Mouse (Mus musculus) forebrain, embryonic 13.5 days (tissue): ENCODE measurements around the gene Mrpl17. TPM values are rescaled to one million over a fixed set of nuclear protein-coding genes. Genes with fewer than 3 reads are reported as not detected.

Experiments used
- ATAC-seq: fragments of 200-750 bp; cut with Nextera tagmentation; 2 replicates; pipeline ENCODE4 v1.8.0; 2017
- H3K27ac ChIP-seq: fragments of 300-500 bp; sonication (generic); 2 replicates; pipeline ENCODE4 v1.5.1; 2015; ENCODE audit warnings: inconsistent platforms, mild to moderate bottlenecking, moderate library complexity
- H3K27me3 ChIP-seq: fragments of 300-500 bp; sonication (generic); 2 replicates; pipeline ENCODE4 v1.6.1; 2015; ENCODE audit warnings: mild to moderate bottlenecking, inconsistent platforms
- H3K36me3 ChIP-seq: fragments of 300-500 bp; sonication (generic); 2 replicates; pipeline ENCODE4 v1.6.1; 2015; ENCODE audit warnings: mild to moderate bottlenecking, inconsistent platforms; ENCODE audit not compliant: poor library complexity, severe bottlenecking
- H3K4me1 ChIP-seq: fragments of 300-500 bp; sonication (generic); 2 replicates; pipeline ENCODE4 v1.6.1; 2015; ENCODE audit warnings: inconsistent platforms
- H3K4me2 ChIP-seq: fragments of 300-500 bp; sonication (generic); 2 replicates; pipeline ENCODE4 v1.6.1; 2015; ENCODE audit warnings: inconsistent platforms, mild to moderate bottlenecking, moderate library complexity
- H3K4me3 ChIP-seq: fragments of 300-500 bp; sonication (generic); 2 replicates; pipeline ENCODE4 v1.5.1; 2015; ENCODE audit warnings: mild to moderate bottlenecking, inconsistent platforms
- H3K9ac ChIP-seq: fragments of 300-500 bp; sonication (generic); 2 replicates; pipeline ENCODE4 v1.6.1; 2015; ENCODE audit warnings: mild to moderate bottlenecking, inconsistent platforms
- H3K9me3 ChIP-seq: fragments of 300-500 bp; sonication (generic); replicated peaks from 2 replicates; pipeline ENCODE4 v1.6.1; 2016; ENCODE audit warnings: inconsistent platforms
- WGBS: fragments of 180-500 bp; shearing (Covaris S2); methylation state at CpG from one replicate; pipeline ENCODE4 v1.1.7; 2015; 5-methylcytosine and 5-hydroxymethylcytosine counted together
- polyA plus RNA-seq: library from polyadenylated mRNA; unstranded; fragments of >200 nt; fragmentation: Nextera tagmentation; extraction: Ambion mirVana; gene quantifications from 2 replicates; pipeline ENCODE4 v1.2.1, GENCODE M21; 2015

Gene Mrpl17
- polyA plus RNA-seq, 1 experiment from 2014 or later: 244 TPM

- no peak for ATAC-seq
- no peak overlapping the region for H3K27ac ChIP-seq
- no peak overlapping the region for H3K9ac ChIP-seq
- WGBS: 18% methylated on average over 46 of the region's 51 CpGs
- H3K9me3 ChIP-seq: no peaks in the 10 kb centered on the region
- H3K27me3 ChIP-seq: peaks cover 29% of the 10 kb centered on the region
- peaks cover 91% of the 10 kb centered on the region for H3K36me3 ChIP-seq
- no peak overlapping the region for H3K4me2 ChIP-seq
- no peak overlapping the region for H3K4me3 ChIP-seq
- no peaks in the 10 kb centered on the region for H3K4me1 ChIP-seq
Measured at GRCm38 (mm10) chr7:105761813-105762484, 49.0 kb downstream of the Mrpl17 start.

- no peak for ATAC-seq
- no peaks in the 10 kb centered on the region for H3K9me3 ChIP-seq
- no peak overlapping the region for H3K9ac ChIP-seq
- no peaks in the 10 kb centered on the region for H3K27me3 ChIP-seq
- no peak overlapping the region for H3K27ac ChIP-seq
- 88% methylated on average over 10 of the region's 10 CpGs for WGBS
- peaks cover 77% of the 10 kb centered on the region for H3K36me3 ChIP-seq
- H3K4me3 ChIP-seq: no peak overlapping the region
- H3K4me2 ChIP-seq: no peak overlapping the region
- H3K4me1 ChIP-seq: peaks cover 14% of the 10 kb centered on the region
Measured at GRCm38 (mm10) chr7:105753281-105753680, 57.6 kb downstream of the Mrpl17 start.

Other genes with a start within 250 kb of the Mrpl17 start
- 186 and 199 TPM in 2 replicates for gene Apbb1, start 229.4 kb downstream of the Mrpl17 start, polyA plus RNA-seq
- 0.26 TPM in 1 of 2 replicates, not detected in the other for gene Hpx, start 211.0 kb downstream of the Mrpl17 start, polyA plus RNA-seq
- gene Trim3, start 177.5 kb downstream of the Mrpl17 start, polyA plus RNA-seq: 45.0 and 51.6 TPM in 2 replicates
- 154 and 163 TPM in 2 replicates for gene Timm10b, start 171.0 kb downstream of the Mrpl17 start, polyA plus RNA-seq
- 76.1 and 76.4 TPM in 2 replicates for gene Arfip2, start 170.7 kb downstream of the Mrpl17 start, polyA plus RNA-seq
- gene Gm45799, start 170.5 kb downstream of the Mrpl17 start, polyA plus RNA-seq: 7.7 and 17.8 TPM in 2 replicates
- gene Dnhd1, start 160.3 kb downstream of the Mrpl17 start, polyA plus RNA-seq: 0.98 and 1.0 TPM in 2 replicates
- gene Ilk, start 74.5 kb downstream of the Mrpl17 start, polyA plus RNA-seq: 179 and 185 TPM in 2 replicates
- 31.2 and 35.4 TPM in 2 replicates for gene Rrp8, start 73.7 kb downstream of the Mrpl17 start, polyA plus RNA-seq
- 137 and 141 TPM in 2 replicates for gene Taf10, start 66.7 kb downstream of the Mrpl17 start, polyA plus RNA-seq
- 29.5 and 36.8 TPM in 2 replicates for gene Tpp1, start 58.9 kb downstream of the Mrpl17 start, polyA plus RNA-seq
- 16.5 and 18.8 TPM in 2 replicates for gene Dchs1, start 23.4 kb downstream of the Mrpl17 start, polyA plus RNA-seq
- gene Gm4070, start 142.9 kb upstream of the Mrpl17 start, polyA plus RNA-seq: 0.29 TPM in 1 of 2 replicates, not detected in the other